Mouse (Mus musculus): Measurements from ENCODE around the gene Usp28. TPM values are rescaled to one million over a fixed set of nuclear protein-coding genes. Genes with fewer than 3 reads are reported as not detected.
A peak's percentile ranks its signal among the peaks of the same experiment; 100 is the strongest.

The Usp28 gene
- total RNA-seq, 1 experiment, result 70.1 TPM

DNA sequence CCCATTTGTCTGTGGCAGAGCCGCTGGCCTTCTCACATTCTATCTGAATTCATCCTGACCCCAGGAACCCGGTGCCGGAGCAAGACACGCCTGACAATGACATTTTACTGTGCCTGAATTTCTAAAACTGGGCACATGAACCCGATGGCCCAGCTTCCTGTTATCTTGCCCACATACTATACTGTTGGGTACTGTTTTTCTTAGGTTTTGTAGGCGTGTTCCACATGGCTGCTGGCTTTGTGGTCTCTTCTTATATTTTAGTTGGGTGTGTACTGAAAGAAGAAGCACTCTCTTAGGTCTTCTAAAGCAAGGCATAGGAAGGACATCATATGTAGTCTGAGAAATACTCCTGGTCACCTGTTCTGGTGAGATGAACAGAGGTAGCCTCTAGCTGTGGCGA is 9.6 kb downstream of the Usp28 start:
- Histone ChIP-seq H3K36me3 (ENCODE audit: control insufficient read depth, insufficient read depth, low read length, poor library complexity, severe bottlenecking) (peaks cover 30% of the 10 kb centered on the region), H3K4me1 (ENCODE audit: control insufficient read depth in 2 of 2, insufficient read depth in 2 of 2, low read length in 2 of 2, poor library complexity in 1 of 2) (peaks cover 11 to 31% of the 10 kb centered on the region in 2 experiments; a peak in 3 of 4 replicates), H3K4me3 (ENCODE audit: insufficient read depth in 1 of 2, low read depth in 1 of 2, low read length in 2 of 2, poor library complexity in 1 of 2, severe bottlenecking in 1 of 2) (no peak overlapping the region), H3K9me3 (ENCODE audit: control insufficient read depth, insufficient read depth, low read depth, low read length) (no peaks in the 10 kb centered on the region), H3K9ac (ENCODE audit: insufficient read depth, low read depth, low read length, poor library complexity, severe bottlenecking) (peak overlapping the region; percentile 21; the same call in 1 of the 2 replicates), H3K27ac (ENCODE audit: insufficient read depth, low read depth, low read length, poor library complexity, severe bottlenecking) (no peak overlapping the region)
- no peak for DNase-seq (ENCODE audit: low read depth, low spot score)
- in situ Hi-C loops (cut with MboI; ENCODE audit: low sequenced_read_pairs in 2 of 2, unreplicated experiment in 2 of 2), result no loop called here
- TF ChIP-seq CHD2 (IDR thresholded peaks at IDR 0.05; ENCODE audit: low read depth, low read length), result no peak
- no peak for TF ChIP-seq MAFK (IDR thresholded peaks at IDR 0.05; ENCODE audit: insufficient read depth, low read depth, low read length)
- TF ChIP-seq HCFC1 (IDR thresholded peaks at IDR 0.05; ENCODE audit: borderline replicate concordance, insufficient read depth, low read length), result no peak
- no peak for TF ChIP-seq ZC3H11A (IDR thresholded peaks at IDR 0.05; ENCODE audit: borderline replicate concordance, low read depth, low read length)
- no peak for TF ChIP-seq ZNF384 (IDR thresholded peaks at IDR 0.05; ENCODE audit: low read depth, low read length)

DNA sequence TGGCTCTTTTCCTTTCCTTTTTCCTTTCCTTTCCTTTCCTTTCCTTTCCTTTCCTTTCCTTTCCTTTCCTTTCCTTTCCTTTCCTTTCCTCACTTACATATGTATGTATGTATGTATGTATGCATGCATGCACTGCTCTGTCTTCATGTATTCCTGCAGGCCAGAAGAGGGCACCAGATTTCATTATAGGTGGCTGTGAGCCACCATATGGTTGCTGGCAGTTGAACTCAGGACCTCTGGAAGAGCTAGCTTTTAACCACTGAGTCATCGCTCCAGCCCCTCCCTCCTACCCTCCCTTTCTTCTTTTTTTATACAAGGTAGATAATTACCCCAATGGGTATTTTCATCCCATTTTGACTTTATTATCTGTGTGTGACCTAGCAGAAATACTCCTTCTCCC is 10.6 kb downstream of the Usp28 start:
- H3K9me3 ChIP-seq (ENCODE audit: control insufficient read depth, insufficient read depth, low read depth, low read length), result no peaks in the 10 kb centered on the region
- TF ChIP-seq ZC3H11A (IDR thresholded peaks at IDR 0.05; ENCODE audit: borderline replicate concordance, low read depth, low read length) (no peak), MAFK (IDR thresholded peaks at IDR 0.05; ENCODE audit: insufficient read depth, low read depth, low read length) (no peak)
- no peak overlapping the region for H3K4me3 ChIP-seq (ENCODE audit: insufficient read depth in 1 of 2, low read depth in 1 of 2, low read length in 2 of 2, poor library complexity in 1 of 2, severe bottlenecking in 1 of 2)
- peaks cover 32% of the 10 kb centered on the region for H3K36me3 ChIP-seq (ENCODE audit: control insufficient read depth, insufficient read depth, low read length, poor library complexity, severe bottlenecking)
- no peak overlapping the region for H3K27ac ChIP-seq (ENCODE audit: insufficient read depth, low read depth, low read length, poor library complexity, severe bottlenecking)
- H3K9ac ChIP-seq (ENCODE audit: insufficient read depth, low read depth, low read length, poor library complexity, severe bottlenecking), result no peak overlapping the region
- no peak for DNase-seq (ENCODE audit: low read depth, low spot score)
- in situ Hi-C loops (cut with MboI; ENCODE audit: low sequenced_read_pairs in 2 of 2, unreplicated experiment in 2 of 2), result no loop called here
- peaks cover 11 to 31% of the 10 kb centered on the region in 2 experiments; a peak in 3 of 4 replicates for H3K4me1 ChIP-seq (ENCODE audit: control insufficient read depth in 2 of 2, insufficient read depth in 2 of 2, low read length in 2 of 2, poor library complexity in 1 of 2)

GRCm38 (mm10) chr9:48999256-48999655 is 14.1 kb downstream of the Usp28 start:
- in situ Hi-C loops (cut with MboI; ENCODE audit: low sequenced_read_pairs in 2 of 2, unreplicated experiment in 2 of 2), result no loop called here
- DNase-seq (ENCODE audit: low read depth, low spot score), result no peak
- Histone ChIP-seq H3K4me1 (ENCODE audit: control insufficient read depth in 2 of 2, insufficient read depth in 2 of 2, low read length in 2 of 2, poor library complexity in 1 of 2) (peaks cover 4 to 15% of the 10 kb centered on the region in 2 experiments; a peak in 2 of 4 replicates), H3K4me3 (ENCODE audit: insufficient read depth in 1 of 2, low read depth in 1 of 2, low read length in 2 of 2, poor library complexity in 1 of 2, severe bottlenecking in 1 of 2) (no peak overlapping the region), H3K9me3 (ENCODE audit: control insufficient read depth, insufficient read depth, low read depth, low read length) (no peaks in the 10 kb centered on the region), H3K9ac (ENCODE audit: insufficient read depth, low read depth, low read length, poor library complexity, severe bottlenecking) (no peak overlapping the region), H3K27ac (ENCODE audit: insufficient read depth, low read depth, low read length, poor library complexity, severe bottlenecking) (no peak overlapping the region), H3K36me3 (ENCODE audit: control insufficient read depth, insufficient read depth, low read length, poor library complexity, severe bottlenecking) (peaks cover 36% of the 10 kb centered on the region)
- TF ChIP-seq CHD2 (IDR thresholded peaks at IDR 0.05; ENCODE audit: low read depth, low read length), result no peak
- no peak for TF ChIP-seq ZC3H11A (IDR thresholded peaks at IDR 0.05; ENCODE audit: borderline replicate concordance, low read depth, low read length)
- no peak for TF ChIP-seq MAFK (IDR thresholded peaks at IDR 0.05; ENCODE audit: insufficient read depth, low read depth, low read length)
- TF ChIP-seq HCFC1 (IDR thresholded peaks at IDR 0.05; ENCODE audit: borderline replicate concordance, insufficient read depth, low read length), result no peak
- no peak for TF ChIP-seq ZNF384 (IDR thresholded peaks at IDR 0.05; ENCODE audit: low read depth, low read length)

DNA sequence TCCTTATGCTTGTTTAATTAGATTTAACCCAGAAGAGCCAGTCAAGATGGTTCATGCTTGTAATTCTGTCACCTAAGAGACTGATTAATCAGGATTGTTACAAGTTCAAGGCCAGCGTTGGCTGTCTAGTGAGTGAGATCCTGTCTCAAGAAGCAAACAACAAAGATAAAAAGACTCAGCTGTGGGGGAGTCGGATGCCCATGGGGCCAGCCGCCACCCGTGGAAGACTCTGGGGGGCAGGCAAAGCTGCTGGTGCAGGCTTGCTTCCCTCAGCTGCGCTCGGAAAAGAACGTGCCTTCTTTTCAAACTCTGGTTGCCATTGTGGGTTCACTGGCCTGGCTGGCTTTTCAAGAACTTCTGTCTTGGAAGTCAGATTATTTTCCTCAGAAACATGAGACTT is 30.6 kb downstream of the Usp28 start:
- Histone ChIP-seq H3K36me3 (ENCODE audit: control insufficient read depth, insufficient read depth, low read length, poor library complexity, severe bottlenecking) (peaks cover 49% of the 10 kb centered on the region), H3K4me1 (ENCODE audit: control insufficient read depth in 2 of 2, insufficient read depth in 2 of 2, low read length in 2 of 2, poor library complexity in 1 of 2) (no peaks in the 10 kb centered on the region), H3K9ac (ENCODE audit: insufficient read depth, low read depth, low read length, poor library complexity, severe bottlenecking) (no peak overlapping the region), H3K4me3 (ENCODE audit: insufficient read depth in 1 of 2, low read depth in 1 of 2, low read length in 2 of 2, poor library complexity in 1 of 2, severe bottlenecking in 1 of 2) (no peak overlapping the region), H3K9me3 (ENCODE audit: control insufficient read depth, insufficient read depth, low read depth, low read length) (no peaks in the 10 kb centered on the region), H3K27ac (ENCODE audit: insufficient read depth, low read depth, low read length, poor library complexity, severe bottlenecking) (no peak overlapping the region)
- DNase-seq (ENCODE audit: low read depth, low spot score), result no peak
- TF ChIP-seq HCFC1 (IDR thresholded peaks at IDR 0.05; ENCODE audit: borderline replicate concordance, insufficient read depth, low read length) (no peak), ZNF384 (IDR thresholded peaks at IDR 0.05; ENCODE audit: low read depth, low read length) (no peak), MAFK (IDR thresholded peaks at IDR 0.05; ENCODE audit: insufficient read depth, low read depth, low read length) (no peak), ZC3H11A (IDR thresholded peaks at IDR 0.05; ENCODE audit: borderline replicate concordance, low read depth, low read length) (no peak), CHD2 (IDR thresholded peaks at IDR 0.05; ENCODE audit: low read depth, low read length) (no peak)
- in situ Hi-C loops (cut with MboI; ENCODE audit: low sequenced_read_pairs in 2 of 2, unreplicated experiment in 2 of 2), result no loop called here

DNA sequence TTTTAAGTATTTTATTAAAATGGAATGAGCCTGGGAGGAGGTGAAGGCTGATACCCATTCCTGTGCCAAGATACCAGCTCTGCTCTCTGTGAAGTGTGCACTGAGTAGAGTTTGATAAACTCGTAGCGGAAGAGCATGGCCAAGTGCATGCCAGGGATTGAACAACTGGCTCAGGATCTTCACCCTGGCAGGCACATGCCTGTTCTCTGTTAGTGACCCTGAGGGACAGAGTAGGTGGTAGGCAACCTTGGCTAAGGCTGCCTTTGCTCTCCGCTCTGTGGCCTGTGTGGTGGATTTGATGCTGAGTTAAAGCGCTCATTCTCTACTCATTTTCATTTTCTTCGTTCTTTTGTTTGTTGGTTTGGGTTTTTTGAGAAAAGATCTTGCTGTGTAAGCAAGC is 36.1 kb downstream of the Usp28 start:
- no peak overlapping the region for H3K4me3 ChIP-seq (ENCODE audit: insufficient read depth in 1 of 2, low read depth in 1 of 2, low read length in 2 of 2, poor library complexity in 1 of 2, severe bottlenecking in 1 of 2)
- in situ Hi-C loops (cut with MboI; ENCODE audit: low sequenced_read_pairs in 2 of 2, unreplicated experiment in 2 of 2), result no loop called here
- no peak overlapping the region for H3K9ac ChIP-seq (ENCODE audit: insufficient read depth, low read depth, low read length, poor library complexity, severe bottlenecking)
- no peaks in the 10 kb centered on the region for H3K9me3 ChIP-seq (ENCODE audit: control insufficient read depth, insufficient read depth, low read depth, low read length)
- H3K4me1 ChIP-seq (ENCODE audit: control insufficient read depth in 2 of 2, insufficient read depth in 2 of 2, low read length in 2 of 2, poor library complexity in 1 of 2), result 0 out of 4 replicates have a peak, but pooled peaks cover 0 to 1% of the 10 kb centered on the region in 2 experiments
- no peak overlapping the region for H3K27ac ChIP-seq (ENCODE audit: insufficient read depth, low read depth, low read length, poor library complexity, severe bottlenecking)
- H3K36me3 ChIP-seq (ENCODE audit: control insufficient read depth, insufficient read depth, low read length, poor library complexity, severe bottlenecking), result peaks cover 33% of the 10 kb centered on the region
- no peak for DNase-seq (ENCODE audit: low read depth, low spot score)
- TF ChIP-seq HCFC1 (IDR thresholded peaks at IDR 0.05; ENCODE audit: borderline replicate concordance, insufficient read depth, low read length) (no peak), ZC3H11A (IDR thresholded peaks at IDR 0.05; ENCODE audit: borderline replicate concordance, low read depth, low read length) (no peak), CHD2 (IDR thresholded peaks at IDR 0.05; ENCODE audit: low read depth, low read length) (no peak), ZNF384 (IDR thresholded peaks at IDR 0.05; ENCODE audit: low read depth, low read length) (no peak), MAFK (IDR thresholded peaks at IDR 0.05; ENCODE audit: insufficient read depth, low read depth, low read length) (no peak)
